Mouse (Mus musculus) liver, embryonic 16.5 days (tissue): ENCODE measurements around the gene Ulk4. TPM values are rescaled to one million over a fixed set of nuclear protein-coding genes. Genes with fewer than 3 reads are reported as not detected.

Experiments
- ATAC-seq: fragments of 200-750 bp; cut with Nextera tagmentation; 2 replicates; pipeline ENCODE4 v1.8.0; 2017; ENCODE audit warnings: low read depth, mild to moderate bottlenecking, moderate number of reproducible peaks, moderate library complexity
- H3K27ac ChIP-seq: fragments of 300-500 bp; sonication (generic); 2 replicates; pipeline ENCODE4 v1.5.1; 2014; ENCODE audit warnings: mild to moderate bottlenecking, low read length
- H3K27me3 ChIP-seq: fragments of 300-500 bp; sonication (generic); 2 replicates; pipeline ENCODE4 v1.6.1; 2014; ENCODE audit warnings: low read depth, low read length, mixed read lengths; ENCODE audit not compliant: control insufficient read depth, insufficient read depth
- H3K36me3 ChIP-seq: fragments of 300-500 bp; sonication (generic); 2 replicates; pipeline ENCODE4 v1.6.1; 2014; ENCODE audit warnings: mild to moderate bottlenecking; ENCODE audit not compliant: control insufficient read depth, insufficient read depth
- H3K4me1 ChIP-seq: fragments of 300-500 bp; sonication (generic); 2 replicates; pipeline ENCODE4 v1.6.1; 2014; ENCODE audit warnings: low read depth, low read length, mixed read lengths; ENCODE audit not compliant: control insufficient read depth
- H3K4me2 ChIP-seq: fragments of 300-500 bp; sonication (generic); 2 replicates; pipeline ENCODE4 v1.6.1; 2014; ENCODE audit warnings: low read depth, low read length, mixed read lengths
- H3K4me3 ChIP-seq: fragments of 300-500 bp; sonication (generic); 2 replicates; pipeline ENCODE4 v1.5.1; 2014; ENCODE audit warnings: low read depth, mild to moderate bottlenecking, low read length
- H3K9ac ChIP-seq: fragments of 300-500 bp; sonication (generic); 2 replicates; pipeline ENCODE4 v1.6.1; 2014; ENCODE audit warnings: low read depth, low read length
- H3K9me3 ChIP-seq: fragments of 300-500 bp; sonication (generic); replicated peaks from 2 replicates; pipeline ENCODE4 v1.6.1; 2016; ENCODE audit warnings: low read length; ENCODE audit not compliant: control insufficient read depth
- WGBS: fragments of 180-500 bp; shearing (Covaris S2); extraction: QIAGEN DNeasy Blood & Tissue Kit; methylation state at CpG from one replicate; pipeline ENCODE4 v1.1.7; 2014; ENCODE audit not compliant: insufficient replicate concordance; 5-methylcytosine and 5-hydroxymethylcytosine counted together
- polyA plus RNA-seq: library from polyadenylated mRNA; unstranded; fragments of >200 nt; fragmentation: Nextera tagmentation; extraction: Ambion mirVana; gene quantifications from 2 replicates; pipeline ENCODE4 v1.2.1, GENCODE M21; 2015

Ulk4 gene
- 29.5 and 30.8 TPM in 2 replicates for polyA plus RNA-seq

DNA sequence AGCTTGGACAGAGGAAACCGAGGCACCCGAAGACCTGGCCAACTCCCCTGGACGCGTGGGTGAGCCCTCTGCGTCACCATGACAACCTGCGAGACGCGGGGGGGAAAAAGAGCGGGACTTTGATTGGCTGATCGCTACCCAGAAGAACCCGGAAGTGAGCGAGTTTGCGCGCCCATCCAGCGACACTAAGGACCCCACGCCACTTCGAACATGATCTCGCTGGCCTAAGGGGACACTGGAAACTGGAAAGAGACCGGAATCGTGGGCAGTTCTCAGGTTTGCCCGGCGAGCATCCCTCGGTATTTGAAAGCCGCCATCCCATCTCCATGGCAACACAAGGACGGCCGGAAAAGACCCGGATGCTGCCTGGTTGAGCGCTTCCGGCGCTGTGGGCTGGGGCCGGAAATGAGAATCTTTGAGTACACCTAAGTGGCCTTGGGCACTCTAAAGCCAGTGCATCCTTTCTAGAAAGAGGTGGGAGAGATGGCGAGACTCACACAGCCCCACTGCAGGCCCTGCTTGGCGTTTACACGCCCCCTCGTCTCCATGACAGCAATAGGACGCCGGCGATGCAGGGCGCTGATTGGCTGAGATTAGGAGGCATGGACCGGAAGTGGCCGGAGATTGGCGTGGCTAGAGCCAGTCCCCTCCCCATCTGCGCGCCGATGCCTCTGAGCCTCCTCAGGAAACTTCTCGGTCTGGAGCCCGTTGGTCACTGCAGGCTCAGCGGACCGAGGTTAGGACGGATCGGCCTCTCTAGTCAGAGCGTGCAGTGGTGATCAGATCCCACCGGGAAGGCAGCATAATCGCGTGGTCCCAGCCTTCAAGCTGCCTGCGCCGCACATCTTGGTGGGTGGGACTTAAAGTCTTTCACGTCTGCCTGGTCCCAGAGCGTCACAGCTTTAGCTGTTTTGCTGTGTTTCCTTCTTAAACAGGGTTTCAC lies at the start of gene Ulk4:
TSS of gene Ulk4 (minus strand) at position 80 of the 943 bp plus-strand sequence.
- no peaks in the 10 kb centered on the region for H3K36me3 ChIP-seq
- peak; percentile 98 for ATAC-seq
- H3K4me1 ChIP-seq: peaks cover 12% of the 10 kb centered on the region
- H3K27me3 ChIP-seq: no peaks in the 10 kb centered on the region
- WGBS: under 1% methylated on average over 59 of the region's 59 CpGs
- no peak within 1 kb of the TSS for H3K27ac ChIP-seq
- H3K9me3 ChIP-seq: no peaks in the 10 kb centered on the region
- H3K9ac ChIP-seq: peak within 1 kb of the TSS; percentile 65
- peak within 1 kb of the TSS; percentile 74 for H3K4me3 ChIP-seq
- H3K4me2 ChIP-seq: peak within 1 kb of the TSS; percentile 94

DNA sequence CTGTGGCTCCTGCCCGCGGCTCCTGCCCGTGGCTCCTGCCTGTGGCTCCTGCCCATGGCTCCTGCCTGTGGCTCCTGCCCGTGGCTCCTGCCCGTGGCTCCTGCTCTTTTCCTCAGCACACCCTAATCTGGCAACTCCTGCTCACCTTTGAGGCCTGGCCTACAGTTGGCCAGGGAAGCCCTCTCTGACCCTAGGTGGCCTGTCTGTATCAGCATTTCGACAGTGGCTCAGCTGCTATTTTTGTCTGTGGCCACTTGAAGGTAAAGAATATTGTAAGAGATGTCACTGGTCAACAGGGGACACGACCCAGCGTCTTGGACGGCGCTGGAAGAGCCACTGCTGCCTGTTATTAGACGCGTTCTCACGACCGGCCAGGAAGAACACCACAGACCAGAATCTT lies 45.0 kb upstream of the Ulk4 start:
- Histone ChIP-seq H3K9ac (no peak overlapping the region), H3K4me1 (peaks cover 2% of the 10 kb centered on the region; the same call in 1 of the 2 replicates), H3K9me3 (no peaks in the 10 kb centered on the region), H3K4me2 (no peak overlapping the region), H3K4me3 (no peak overlapping the region), H3K36me3 (no peaks in the 10 kb centered on the region), H3K27ac (no peak overlapping the region), H3K27me3 (no peaks in the 10 kb centered on the region)
- 83% methylated on average over 14 of the region's 14 CpGs for WGBS
- no peak for ATAC-seq

DNA sequence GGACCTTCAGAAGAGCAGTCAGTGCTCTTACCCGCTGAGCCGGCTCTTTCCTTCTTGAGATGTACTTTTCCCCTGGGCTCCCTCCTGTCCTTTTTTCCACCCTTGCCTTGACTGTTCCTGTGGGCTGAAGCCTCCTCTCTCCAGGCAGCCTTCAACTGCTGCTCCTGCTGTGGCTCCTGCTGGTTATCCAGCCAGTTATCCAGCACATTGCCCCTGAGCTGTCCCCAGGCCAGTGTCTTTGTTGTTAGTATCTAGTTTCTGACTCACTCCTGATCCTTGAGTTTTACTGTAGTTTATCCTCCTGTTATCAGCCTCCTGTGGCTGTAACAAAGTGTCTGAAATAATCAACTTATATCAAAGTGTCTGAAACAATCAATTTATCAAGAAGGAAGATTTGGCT lies 44.1 kb upstream of the Ulk4 start:
- 87% methylated on average over 2 of the region's 2 CpGs for WGBS
- H3K27ac ChIP-seq: no peak overlapping the region

DNA sequence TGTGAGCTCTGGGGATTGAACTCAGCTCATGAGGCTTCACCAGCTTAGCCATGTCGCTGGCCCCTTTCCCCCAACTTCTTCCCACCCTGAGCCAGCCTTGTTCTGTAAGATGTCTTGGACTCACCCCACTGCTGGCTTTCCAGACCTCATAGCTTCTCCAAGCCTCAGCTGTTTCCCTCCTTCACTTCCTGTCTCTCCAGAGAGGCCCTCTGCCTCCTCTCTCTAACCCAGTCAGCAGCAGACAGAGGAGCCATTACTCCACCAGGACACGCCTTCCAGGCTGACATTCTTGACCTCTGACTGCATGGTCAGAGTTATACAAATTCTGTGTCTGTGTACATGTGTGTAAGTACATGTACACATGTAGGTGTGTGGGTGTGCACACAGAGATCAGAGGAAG lies 43.4 kb upstream of the Ulk4 start:
- ATAC-seq: no peak
- Histone ChIP-seq H3K9ac (no peak overlapping the region), H3K9me3 (no peaks in the 10 kb centered on the region), H3K36me3 (no peaks in the 10 kb centered on the region), H3K4me3 (no peak overlapping the region), H3K27me3 (no peaks in the 10 kb centered on the region), H3K4me1 (peaks cover 4% of the 10 kb centered on the region; the same call in 1 of the 2 replicates), H3K27ac (no peak overlapping the region), H3K4me2 (no peak overlapping the region)
- 40% methylated on average over 2 of the region's 2 CpGs for WGBS

More for the DNA sequence above, 44.1 kb upstream of the Ulk4 start:
- no peak overlapping the region for H3K9ac ChIP-seq
- H3K27me3 ChIP-seq: no peaks in the 10 kb centered on the region
- H3K9me3 ChIP-seq: no peaks in the 10 kb centered on the region
- no peaks in the 10 kb centered on the region for H3K36me3 ChIP-seq
- H3K4me3 ChIP-seq: no peak overlapping the region
- H3K4me1 ChIP-seq: peaks cover 4% of the 10 kb centered on the region; the same call in 1 of the 2 replicates
- no peak for ATAC-seq
- no peak overlapping the region for H3K4me2 ChIP-seq

DNA sequence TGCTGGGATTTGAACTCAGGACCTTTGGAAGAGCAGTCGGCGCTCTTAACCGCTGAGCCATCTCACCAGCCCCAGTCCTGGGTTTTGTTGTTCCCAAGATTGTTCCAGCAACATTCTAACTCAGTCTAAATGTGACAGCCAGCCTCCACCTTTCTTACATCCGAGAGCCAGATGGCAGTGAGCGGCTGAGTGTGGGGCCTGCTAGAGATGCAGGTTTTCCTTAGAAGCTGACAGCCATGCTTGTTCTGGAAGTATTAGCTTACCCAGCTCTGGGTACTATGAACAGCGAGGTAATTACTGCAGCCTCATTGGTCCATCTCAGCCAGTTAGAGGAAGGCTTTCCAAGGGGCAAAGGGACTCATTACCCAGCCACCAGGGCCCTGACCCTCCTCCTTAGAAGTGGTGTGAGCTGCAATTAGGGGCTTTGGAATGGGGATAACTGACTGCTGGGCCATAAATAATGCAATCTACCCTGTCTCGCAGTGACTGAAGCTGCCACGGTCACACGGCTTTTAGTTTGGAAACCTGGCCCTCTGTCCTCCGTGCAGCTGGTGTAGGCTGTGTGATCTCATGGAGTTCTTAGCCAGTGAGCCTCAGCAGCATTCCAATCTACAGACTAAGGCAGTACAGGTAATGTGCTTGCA lies 42.4 kb upstream of the Ulk4 start:
- ATAC-seq: no peak
- H3K36me3 ChIP-seq: no peaks in the 10 kb centered on the region
- WGBS: 81% methylated on average over 10 of the region's 10 CpGs
- H3K9me3 ChIP-seq: no peaks in the 10 kb centered on the region
- no peak overlapping the region for H3K4me2 ChIP-seq
- H3K27ac ChIP-seq: no peak overlapping the region
- H3K27me3 ChIP-seq: no peaks in the 10 kb centered on the region
- peaks cover 6% of the 10 kb centered on the region; the same call in 1 of the 2 replicates for H3K4me1 ChIP-seq
- H3K9ac ChIP-seq: no peak overlapping the region
- no peak overlapping the region for H3K4me3 ChIP-seq

DNA sequence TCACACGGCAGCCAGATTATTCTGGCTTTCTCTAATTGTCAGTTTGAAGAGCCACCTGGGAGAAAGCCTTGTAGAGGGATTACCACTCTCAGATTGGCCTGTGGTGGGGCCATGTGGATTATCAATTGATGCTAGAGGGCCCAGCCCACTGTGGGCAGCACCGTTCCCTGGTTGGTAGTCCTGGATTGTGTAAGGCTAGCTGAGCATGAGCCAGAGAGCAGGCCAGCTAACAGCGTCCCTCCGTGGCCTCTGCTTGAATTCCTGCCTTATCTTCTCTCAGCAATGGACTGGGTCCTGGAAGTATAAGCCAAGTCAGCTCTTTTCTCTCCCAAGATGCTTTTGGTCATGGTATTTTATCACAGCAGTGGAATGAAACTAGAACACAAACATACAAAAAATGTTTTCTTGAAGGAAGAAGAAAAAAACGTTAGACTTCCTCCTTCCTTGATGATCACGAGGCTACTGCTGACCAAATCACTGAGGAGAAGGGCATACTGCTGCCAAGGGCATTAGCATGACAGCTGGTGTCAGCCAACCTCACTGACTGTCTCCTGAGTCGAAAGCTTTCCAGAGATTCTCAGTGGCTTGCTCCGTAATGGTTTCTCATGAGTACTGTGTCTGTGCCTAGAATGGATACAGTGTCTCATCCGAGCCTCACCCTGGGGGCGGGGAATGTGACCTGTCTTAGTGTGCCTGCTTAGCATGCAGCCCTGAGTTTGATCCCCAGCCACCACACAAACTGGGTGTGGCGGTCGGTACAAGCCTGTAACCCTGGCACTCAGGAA lies 39.8 kb upstream of the Ulk4 start:
- H3K4me3 ChIP-seq: no peak overlapping the region
- no peaks in the 10 kb centered on the region for H3K27me3 ChIP-seq
- H3K9me3 ChIP-seq: no peaks in the 10 kb centered on the region
- no peaks in the 10 kb centered on the region for H3K36me3 ChIP-seq
- H3K4me1 ChIP-seq: peaks cover 15% of the 10 kb centered on the region
- H3K9ac ChIP-seq: no peak overlapping the region
- no peak overlapping the region for H3K4me2 ChIP-seq
- ATAC-seq: peak; percentile 33; the same call in 1 of the 2 replicates
- WGBS: 34% methylated on average over 12 of the region's 12 CpGs
- peak overlapping the region; percentile 58 for H3K27ac ChIP-seq

DNA sequence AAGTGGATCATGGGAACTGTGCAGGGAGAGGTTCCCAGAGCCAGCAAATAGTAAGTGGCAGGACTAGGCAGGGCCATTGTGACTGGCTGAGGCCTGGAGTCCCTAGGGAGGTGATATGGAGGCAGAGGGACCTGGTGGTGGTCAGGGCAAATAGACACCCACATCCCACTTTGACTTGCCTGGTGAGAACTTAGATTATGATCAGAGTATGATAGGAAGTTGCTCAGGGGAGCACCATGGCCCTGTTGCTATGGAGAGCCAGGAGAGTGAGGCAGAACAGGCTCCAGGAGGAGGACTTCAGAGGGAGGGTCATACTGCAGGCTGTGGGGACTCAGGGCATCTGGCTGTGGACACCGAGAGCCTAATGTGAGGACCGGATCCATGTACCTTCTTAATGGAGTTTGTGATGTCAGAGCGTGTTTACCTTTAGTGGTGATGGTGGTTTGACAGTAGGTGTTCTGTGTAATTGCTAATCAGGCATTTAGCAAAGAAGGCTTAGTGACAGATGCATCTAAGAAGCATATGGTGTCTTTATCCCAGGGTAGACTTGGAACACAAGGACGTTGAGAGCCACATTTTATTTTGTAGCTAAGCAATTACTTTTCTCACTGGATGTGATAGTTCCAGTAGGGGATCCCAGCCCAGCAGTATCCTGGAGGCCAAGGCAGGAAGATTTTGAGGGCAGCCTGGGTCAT lies 39.1 kb upstream of the Ulk4 start:
- Histone ChIP-seq H3K4me3 (no peak overlapping the region), H3K27me3 (no peaks in the 10 kb centered on the region), H3K9me3 (no peaks in the 10 kb centered on the region), H3K4me1 (peaks cover 15% of the 10 kb centered on the region), H3K4me2 (no peak overlapping the region), H3K36me3 (no peaks in the 10 kb centered on the region), H3K9ac (no peak overlapping the region), H3K27ac (peak overlapping the region; percentile 56; the same call in 1 of the 2 replicates)
- no peak for ATAC-seq
- whole genome bisulfite sequencing: 61% methylated on average over 4 of the region's 4 CpGs

DNA sequence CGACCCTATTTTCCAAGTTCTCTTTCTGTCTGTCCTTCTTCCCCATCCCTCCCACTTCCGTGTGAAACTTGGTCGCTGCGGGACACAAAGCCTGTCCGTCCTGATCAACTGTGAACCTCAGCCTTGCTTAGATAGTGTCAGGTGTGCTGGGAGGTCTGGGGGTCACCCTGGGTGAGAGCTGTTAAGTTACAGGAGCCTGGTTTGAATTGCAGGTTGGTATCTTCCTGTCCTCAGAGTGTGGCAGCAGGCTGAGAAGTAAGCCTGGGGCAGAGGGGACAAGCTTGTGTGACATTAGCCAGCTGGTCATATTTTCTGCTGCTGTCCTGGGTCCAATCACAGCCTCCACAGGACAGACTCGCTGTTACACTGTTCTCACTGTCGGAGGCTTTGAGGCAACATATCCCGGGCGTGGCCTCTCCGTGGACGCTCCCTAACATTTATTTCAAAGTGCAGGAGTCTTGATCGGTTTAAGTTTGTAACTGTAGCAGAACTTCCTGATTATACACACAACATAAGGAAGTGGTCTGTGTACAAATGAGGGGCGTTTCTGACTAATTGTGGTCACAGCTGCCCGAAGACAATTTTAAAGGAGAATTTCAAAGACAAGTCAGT lies 37.6 kb upstream of the Ulk4 start:
- no peaks in the 10 kb centered on the region for H3K9me3 ChIP-seq
- peaks cover 15% of the 10 kb centered on the region for H3K4me1 ChIP-seq
- peak overlapping the region; percentile 55 for H3K4me2 ChIP-seq
- peak overlapping the region; percentile 72 for H3K27ac ChIP-seq
- ATAC-seq: 0 out of 2 replicates have a peak, but pooled peaks have one; percentile 12
- WGBS: 7% methylated on average over 14 of the region's 14 CpGs
- H3K4me3 ChIP-seq: peak overlapping the region; percentile 40
- peak overlapping the region; percentile 8; the same call in 1 of the 2 replicates for H3K9ac ChIP-seq
- no peaks in the 10 kb centered on the region for H3K27me3 ChIP-seq
- H3K36me3 ChIP-seq: no peaks in the 10 kb centered on the region
